Mouse (Mus musculus) stomach, postnatal 0 days (tissue): Measurements from ENCODE around the gene Otop1.

Experiments
- CTCF ChIP-seq: IDR thresholded peaks from 2 replicates; pipeline ENCODE4 v1.5.1; 2016; ENCODE audit warnings: antibody characterized with exemption, low read depth, mild to moderate bottlenecking, moderate library complexity
- EP300 ChIP-seq: optimal IDR thresholded peaks from 2 replicates; pipeline ENCODE3; 2016; ENCODE audit warnings: antibody characterized with exemption

DNA sequence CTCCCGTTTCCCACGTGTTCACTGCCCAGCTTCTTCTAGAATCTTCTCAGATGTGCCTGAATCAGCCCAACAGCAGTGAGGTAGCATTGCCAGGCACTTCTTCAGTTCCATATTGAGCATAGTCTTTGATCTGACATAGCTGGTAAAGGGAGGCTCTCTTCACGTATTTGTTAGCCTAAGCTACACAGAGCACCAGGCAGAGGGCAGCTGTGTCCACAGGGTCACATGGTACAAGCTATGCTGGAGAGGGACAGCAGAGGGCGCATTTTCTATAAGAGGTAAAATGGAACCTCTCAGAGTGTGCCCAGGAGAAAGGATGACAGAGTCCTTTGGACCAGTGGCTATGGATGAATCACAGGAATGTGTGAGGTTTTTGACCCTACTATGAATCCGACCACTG lies 33.1 kb downstream of the Otop1 start:
- peak; percentile 72 for TF ChIP-seq CTCF
- TF ChIP-seq EP300: no peak
